Mouse (Mus musculus) layer of hippocampus, postnatal 14 days (tissue): ENCODE measurements around the gene Kif22. TPM values are rescaled to one million over a fixed set of nuclear protein-coding genes. Genes with fewer than 3 reads are reported as not detected.

Source experiments
- DNase-seq, 2 experiments: peaks; one replicate each; pipeline ENCODE4 v3.0.0; 2021 to 2022; ENCODE audit warnings: low spot score in 2 of 2, mixed read lengths in 1 of 2
- microRNA-seq, 2 experiments: library from miRNA; unstranded; fragments of <30 nt; microRNA quantifications; one replicate each; pipeline ENCODE4 v1.2.0; 2021
- total RNA-seq, 2 experiments: library from RNA; stranded (reverse); gene quantifications; 2 replicates each; pipeline ENCODE4 v1.2.3; 2021

The Kif22 gene
- total RNA-seq, 2 experiments from 2014 or later, result 11.1 to 15.3 TPM

DNA sequence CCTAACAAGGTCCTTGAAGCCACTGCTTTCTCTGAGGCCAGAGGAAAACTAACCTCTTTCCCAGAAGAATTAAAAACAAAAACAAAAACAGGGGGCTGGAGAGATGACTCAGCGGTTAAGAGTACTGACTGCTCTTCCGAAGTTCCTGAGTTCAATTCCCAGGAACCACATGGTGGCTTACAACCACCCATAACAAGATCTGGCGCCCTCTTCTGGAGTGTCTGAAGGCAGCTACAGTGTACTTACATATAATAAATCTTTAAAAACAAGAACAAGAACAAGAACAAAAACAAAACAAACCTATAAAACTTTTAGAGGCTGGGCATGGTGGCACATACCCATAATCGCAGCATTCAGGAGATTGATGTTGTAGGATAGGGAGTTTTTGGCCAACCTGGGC lies 45.8 kb downstream of the Kif22 start:
- no peak for DNase-seq

DNA sequence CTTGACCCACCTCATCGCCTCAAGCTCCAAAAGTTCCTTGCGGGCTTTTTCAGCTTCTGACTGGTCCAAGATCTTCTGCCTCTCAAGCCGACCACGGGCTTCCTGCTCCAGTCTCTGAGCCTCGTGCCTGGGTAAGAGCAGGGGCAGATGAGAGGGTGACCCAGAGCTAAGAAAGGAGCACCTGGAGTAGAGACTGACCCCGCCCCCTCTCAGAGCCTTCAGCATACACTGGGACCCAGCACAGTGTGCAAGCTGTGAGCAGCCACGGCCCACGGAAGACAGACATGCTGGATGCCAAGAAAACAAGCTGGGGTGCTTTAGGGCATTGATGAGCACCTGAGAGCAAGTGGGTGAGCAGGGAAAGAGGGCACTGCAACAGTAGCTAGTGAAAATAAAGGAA lies 53.5 kb downstream of the Kif22 start:
- DNase-seq, result no peak

DNA sequence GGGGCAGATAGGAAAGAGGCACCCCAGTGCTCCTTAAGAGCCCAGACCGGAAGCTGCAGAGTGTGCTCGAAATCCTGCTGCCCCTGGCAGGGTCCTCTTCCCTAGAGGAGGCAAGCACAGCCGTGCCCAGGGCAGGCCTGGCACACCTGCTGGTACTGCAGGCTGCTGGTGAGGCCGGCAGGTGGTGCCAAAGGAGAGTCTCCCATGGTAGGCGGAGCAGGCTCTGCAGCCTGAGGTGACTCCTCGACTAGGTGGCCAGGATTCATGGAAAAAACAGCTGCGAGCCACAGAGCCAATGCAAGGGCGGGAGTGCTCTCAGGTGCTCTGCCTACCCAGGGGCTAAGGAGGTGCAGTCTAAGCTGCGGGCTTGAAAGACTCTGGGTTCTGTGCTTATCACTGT lies 56.0 kb downstream of the Kif22 start:
- peak; percentile 26 to 43 for DNase-seq

DNA sequence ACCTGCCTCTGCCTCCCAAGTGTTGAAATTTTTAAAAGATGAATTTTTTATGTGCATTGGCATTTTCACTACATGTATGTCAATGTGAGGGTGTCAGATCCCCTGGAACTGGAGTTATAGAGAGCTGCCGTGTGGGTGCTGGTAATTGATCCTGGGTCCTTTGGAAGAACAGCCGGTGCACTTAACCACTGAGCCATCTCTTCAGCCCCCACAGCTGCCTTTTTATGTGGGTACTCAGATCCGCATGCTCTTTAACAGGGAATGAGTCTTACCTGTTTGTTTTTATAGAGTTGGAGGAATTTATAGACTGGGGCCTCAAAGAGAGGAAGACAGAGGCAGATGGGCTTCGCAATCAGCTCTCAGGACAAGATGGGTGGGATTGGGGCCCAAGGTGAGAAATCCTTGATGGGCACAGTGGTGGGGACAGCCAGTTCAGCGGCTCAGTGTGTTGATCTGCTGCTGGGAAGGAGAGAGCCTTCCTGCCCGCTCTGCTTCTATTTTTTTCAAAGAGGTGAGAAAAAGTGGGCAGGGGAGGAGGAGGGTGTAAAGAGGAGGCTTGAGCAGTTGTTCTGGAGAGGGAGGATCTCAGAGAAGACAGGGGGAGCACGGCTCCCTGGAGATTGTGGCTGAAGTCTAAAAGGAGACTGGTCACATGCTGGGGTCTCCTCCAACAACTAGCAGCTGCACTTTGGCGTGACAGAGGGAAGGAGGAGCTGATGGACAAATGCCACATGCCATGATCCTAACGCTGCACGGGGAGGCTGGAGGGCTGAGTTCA lies 57.4 kb downstream of the Kif22 start:
- no peak for DNase-seq

DNA sequence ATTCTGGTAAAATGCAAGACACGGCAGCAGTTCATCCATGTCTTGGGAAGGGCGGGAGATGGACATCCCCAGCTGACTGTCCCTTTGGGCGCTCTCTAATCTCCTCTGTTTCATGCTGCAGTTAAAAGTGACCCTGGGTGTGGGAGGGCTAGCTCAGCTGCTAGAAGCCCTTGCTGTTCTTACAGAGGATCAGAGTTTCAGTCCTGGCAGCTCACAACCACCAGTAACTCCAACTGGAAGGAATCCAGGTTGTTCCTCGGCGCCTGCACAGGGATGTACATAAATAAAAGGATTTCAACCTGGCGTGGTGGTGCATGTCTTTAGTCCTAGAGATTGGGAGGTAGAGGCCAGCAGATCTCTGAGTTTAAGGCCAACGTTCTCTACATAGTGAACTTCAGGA lies 59.2 kb downstream of the Kif22 start:
- DNase-seq, result no peak

GRCm38 (mm10) chr7:126982054-126982453 lies 60.2 kb downstream of the Kif22 start:
- no peak for DNase-seq

- no peak for DNase-seq
Observed at GRCm38 (mm10) chr7:126981601-126982000, 60.7 kb downstream of the Kif22 start.

- no peak for DNase-seq
Observed at GRCm38 (mm10) chr7:126978841-126979240, 63.4 kb downstream of the Kif22 start.

Small RNA genes within 50 kb of the gene (microRNA-seq; reads per million reads assigned to microRNA genes)
- 0 reads per million in 2 experiments for gene Gm44343

Other genes starting within 250 kb of the Kif22 start
- 10 to 100 TPM; 49.0 to 51.8 TPM for gene Ppp4c, start 250.0 kb downstream of the Kif22 start, total RNA-seq
- 100 to 1,000 TPM; 109 to 112 TPM for gene Fam57b, start 244.8 kb downstream of the Kif22 start, total RNA-seq
- gene 4930451I11Rik, start 210.8 kb downstream of the Kif22 start, total RNA-seq, result not detected
- 10 to 100 TPM; 22.8 to 25.8 TPM for gene Doc2a, start 195.1 kb downstream of the Kif22 start, total RNA-seq
- gene Hirip3, start 180.5 kb downstream of the Kif22 start, total RNA-seq, result 10 to 100 TPM; 27.6 to 34.7 TPM
- 10 to 100 TPM; 46.1 to 50.1 TPM for gene Ino80e, start 180.1 kb downstream of the Kif22 start, total RNA-seq
- 100 to 1,000 TPM; 141 to 147 TPM for gene Taok2, start 157.8 kb downstream of the Kif22 start, total RNA-seq
- gene Tmem219, start 119.6 kb downstream of the Kif22 start, total RNA-seq, result 10 to 100 TPM; 25.2 to 27.5 TPM
- gene Kctd13, start 113.6 kb downstream of the Kif22 start, total RNA-seq, result 100 to 1,000 TPM; 140 to 145 TPM
- 10 to 100 TPM; 35.2 to 38.6 TPM for gene Asphd1, start 92.9 kb downstream of the Kif22 start, total RNA-seq
- 100 to 1,000 TPM; 316 to 335 TPM for gene Sez6l2, start 91.9 kb downstream of the Kif22 start, total RNA-seq
- 100 to 1,000 TPM; 159 to 165 TPM for gene Cdipt, start 66.6 kb downstream of the Kif22 start, total RNA-seq
- gene Cdiptos, start 66.4 kb downstream of the Kif22 start, total RNA-seq, result under 1 TPM; 0.30 to 0.79 TPM
- 1 to 10 TPM; 5.8 to 6.3 TPM for gene Mvp, start 27.9 kb downstream of the Kif22 start, total RNA-seq
- 1 to 10 TPM in 1 of 2 experiments, not detected in 1; 2.0 TPM for gene Pagr1b, start 26.0 kb downstream of the Kif22 start, total RNA-seq
- gene Pagr1a, start 25.1 kb downstream of the Kif22 start, total RNA-seq, result 10 to 100 TPM; 21.2 to 27.3 TPM
- 10 to 100 TPM; 34.0 to 35.5 TPM for gene Gm42742, start 21.4 kb downstream of the Kif22 start, total RNA-seq
- 100 to 1,000 TPM; 184 to 201 TPM for gene Prrt2, start 21.3 kb downstream of the Kif22 start, total RNA-seq
- 100 to 1,000 TPM; 270 to 285 TPM for gene Maz, start 15.4 kb downstream of the Kif22 start, total RNA-seq
- not detected for gene Zg16, start 44.9 kb upstream of the Kif22 start, total RNA-seq
- gene AI467606, start 48.9 kb upstream of the Kif22 start, total RNA-seq, result 1 to 10 TPM; 1.1 to 2.7 TPM
- gene Qprt, start 79.8 kb upstream of the Kif22 start, total RNA-seq, result under 1 TPM; 0.19 to 0.76 TPM
- under 1 TPM; 0.65 to 0.95 TPM for gene Spn, start 95.4 kb upstream of the Kif22 start, total RNA-seq
- gene Cd2bp2, start 153.6 kb upstream of the Kif22 start, total RNA-seq, result 10 to 100 TPM; 75.1 to 77.0 TPM
- gene Tbc1d10b, start 166.0 kb upstream of the Kif22 start, total RNA-seq, result 10 to 100 TPM; 93.6 to 97.3 TPM
- 1 to 10 TPM; 1.0 to 1.5 TPM for gene Mylpf, start 166.4 kb upstream of the Kif22 start, total RNA-seq
- 10 to 100 TPM; 17.8 to 18.1 TPM for gene Zfp553, start 190.6 kb upstream of the Kif22 start, total RNA-seq
- gene Sept1, start 190.7 kb upstream of the Kif22 start, total RNA-seq, result 1 to 10 TPM; 6.9 to 8.6 TPM
- 10 to 100 TPM; 55.5 to 57.2 TPM for gene Zfp771, start 201.8 kb upstream of the Kif22 start, total RNA-seq
- gene Dctpp1, start 218.2 kb upstream of the Kif22 start, total RNA-seq, result 10 to 100 TPM; 27.9 to 31.1 TPM
- gene Sephs2, start 231.6 kb upstream of the Kif22 start, total RNA-seq, result 10 to 100 TPM; 47.4 to 50.6 TPM